Mouse (Mus musculus) forebrain, embryonic 10.5 days (tissue): ENCODE measurements at regions not wholly inside any gene's neighbourhood (a gene's known extent, or its start where the extent isn't known, plus 50 kb on each side); places are given as distances from the start of the nearest gene placed in this dataset.

Source experiments
- DNase-seq: peaks from one replicate; pipeline ENCODE4 v3.0.0-alpha.2; 2017; ENCODE audit warnings: low spot score; ENCODE audit errors: extremely low spot score
- H3K27ac ChIP-seq: fragments of 300-500 bp; sonication (generic); 2 replicates; pipeline ENCODE4 v1.5.1; 2016; ENCODE audit warnings: mild to moderate bottlenecking
- H3K27me3 ChIP-seq: fragments of 300-500 bp; sonication (generic); 2 replicates; pipeline ENCODE4 v1.6.1; 2016; ENCODE audit warnings: mild to moderate bottlenecking; ENCODE audit not compliant: poor library complexity, severe bottlenecking
- H3K36me3 ChIP-seq: fragments of 300-500 bp; sonication (generic); replicated peaks from 2 replicates; pipeline ENCODE4 v1.6.1; 2016; ENCODE audit warnings: mild to moderate bottlenecking, moderate library complexity
- H3K4me1 ChIP-seq: fragments of 300-500 bp; sonication (generic); 2 replicates; pipeline ENCODE4 v1.6.1; 2016
- H3K4me3 ChIP-seq: fragments of 300-500 bp; sonication (generic); 2 replicates; pipeline ENCODE4 v1.5.1; 2016; ENCODE audit warnings: mild to moderate bottlenecking, moderate library complexity
- H3K9me3 ChIP-seq: fragments of 300-500 bp; sonication (generic); 2 replicates; pipeline ENCODE4 v1.6.1; 2016; ENCODE audit warnings: mild to moderate bottlenecking, moderate library complexity
- WGBS: fragments of 180-500 bp; shearing (Covaris S2); methylation state at CpG from one replicate; pipeline ENCODE4 v1.1.7; 2016; 5-methylcytosine and 5-hydroxymethylcytosine counted together

DNA sequence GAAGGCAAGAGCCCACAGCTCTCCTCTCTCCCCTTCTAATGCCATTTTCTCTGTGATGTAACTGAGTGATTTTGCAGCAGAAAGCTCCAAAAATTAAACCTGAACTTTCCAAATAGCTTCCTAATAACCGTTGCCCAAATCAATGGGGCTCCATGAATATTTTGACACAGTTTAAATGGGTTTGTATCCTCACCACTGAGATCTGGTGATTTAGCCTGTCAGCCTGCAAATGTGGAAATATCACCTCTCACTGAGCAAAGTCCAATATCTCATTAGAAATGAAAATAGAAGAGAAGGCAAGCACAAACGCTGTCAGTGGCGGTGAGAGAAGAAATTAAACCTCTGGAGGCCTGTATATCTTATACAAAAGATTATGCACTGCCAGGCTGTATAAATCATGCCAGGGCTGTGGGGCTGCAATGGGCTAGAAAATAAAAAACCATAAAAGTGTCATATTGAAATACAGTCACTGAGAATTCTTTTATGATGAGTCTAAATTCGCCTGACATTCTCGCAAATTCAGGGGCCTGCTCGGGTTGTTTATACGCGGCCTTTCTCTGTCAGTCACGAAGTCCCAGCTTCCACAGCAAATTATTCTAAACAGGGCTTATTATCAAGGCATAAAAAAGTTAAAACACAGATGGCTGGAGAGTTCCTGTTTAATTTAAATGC lies 185.1 kb downstream of the Snx10 start:
- WGBS: 86% methylated on average over 9 of the region's 9 CpGs
- Histone ChIP-seq H3K27me3 (no peaks in the 10 kb centered on the region), H3K36me3 (no peaks in the 10 kb centered on the region), H3K9me3 (no peaks in the 10 kb centered on the region), H3K4me3 (no peak overlapping the region), H3K4me1 (peaks cover 16% of the 10 kb centered on the region), H3K27ac (no peak overlapping the region)
- DNase-seq: no peak

GRCm38 (mm10) chr6:51709340-51710067 lies 185.8 kb downstream of the Snx10 start:
- H3K4me1 ChIP-seq: peaks cover 16% of the 10 kb centered on the region
- no peaks in the 10 kb centered on the region for H3K27me3 ChIP-seq
- 69% methylated on average over 11 of the region's 11 CpGs for WGBS
- no peak overlapping the region for H3K4me3 ChIP-seq
- H3K36me3 ChIP-seq: no peaks in the 10 kb centered on the region
- DNase-seq: no peak
- no peak overlapping the region for H3K27ac ChIP-seq
- H3K9me3 ChIP-seq: no peaks in the 10 kb centered on the region

DNA sequence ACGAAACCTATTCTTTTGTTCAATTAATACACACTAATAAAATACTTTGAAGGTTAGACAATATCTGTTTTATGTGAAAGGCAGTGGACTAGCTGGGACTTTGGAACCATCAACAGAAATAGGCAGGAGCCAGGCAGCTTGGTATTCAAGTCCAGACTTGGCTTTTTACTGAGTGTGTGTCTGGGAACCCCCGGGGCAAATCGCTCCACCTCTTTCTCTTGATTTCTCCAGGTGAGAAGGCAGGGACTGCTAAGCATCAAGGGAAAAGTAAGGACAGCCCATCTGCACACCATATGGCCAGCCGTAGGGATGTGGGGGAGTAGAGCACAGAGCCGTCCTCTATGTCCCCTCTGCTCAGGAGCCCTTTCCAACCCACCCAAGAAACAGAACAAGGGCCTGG lies 186.5 kb downstream of the Snx10 start:
- Histone ChIP-seq H3K9me3 (no peaks in the 10 kb centered on the region), H3K4me3 (no peak overlapping the region), H3K4me1 (peaks cover 20% of the 10 kb centered on the region), H3K27me3 (no peaks in the 10 kb centered on the region), H3K27ac (no peak overlapping the region), H3K36me3 (no peaks in the 10 kb centered on the region)
- DNase-seq: no peak
- 85% methylated on average over 5 of the region's 5 CpGs for WGBS

- H3K9me3 ChIP-seq: no peaks in the 10 kb centered on the region
- no peak for DNase-seq
- peaks cover 28% of the 10 kb centered on the region for H3K4me1 ChIP-seq
- H3K36me3 ChIP-seq: no peaks in the 10 kb centered on the region
- H3K27ac ChIP-seq: no peak overlapping the region
- WGBS: 92% methylated on average over 15 of the region's 15 CpGs
- no peaks in the 10 kb centered on the region for H3K27me3 ChIP-seq
- H3K4me3 ChIP-seq: no peak overlapping the region
These were observed 187.4 kb downstream of the Snx10 start for GRCm38 (mm10) chr6:51710926-51711615.

DNA sequence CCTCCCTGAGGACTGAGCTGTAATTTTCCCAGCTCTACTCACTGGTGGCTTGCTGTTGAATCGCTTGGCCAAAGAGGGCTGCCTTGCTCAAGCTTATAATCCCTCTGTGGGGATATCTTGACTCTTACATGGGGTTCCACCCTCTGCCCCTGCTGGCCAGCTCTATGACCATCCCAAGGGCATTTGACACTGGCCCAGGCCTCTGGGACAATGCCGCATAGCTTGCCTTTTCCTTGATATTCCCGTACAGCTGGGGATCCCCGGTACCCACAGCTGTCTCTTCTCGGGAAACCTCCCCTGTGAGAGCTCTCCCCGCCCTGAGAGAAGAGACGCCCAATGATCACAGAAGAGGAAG lies 187.9 kb downstream of the Snx10 start:
- H3K36me3 ChIP-seq: no peaks in the 10 kb centered on the region
- H3K4me3 ChIP-seq: no peak overlapping the region
- H3K27ac ChIP-seq: no peak overlapping the region
- 92% methylated on average over 7 of the region's 7 CpGs for WGBS
- peaks cover 28% of the 10 kb centered on the region for H3K4me1 ChIP-seq
- DNase-seq: no peak
- H3K27me3 ChIP-seq: no peaks in the 10 kb centered on the region
- no peaks in the 10 kb centered on the region for H3K9me3 ChIP-seq

GRCm38 (mm10) chr6:51715158-51715840 lies 191.6 kb downstream of the Snx10 start:
- Histone ChIP-seq H3K4me3 (no peak overlapping the region), H3K9me3 (no peaks in the 10 kb centered on the region), H3K27ac (no peak overlapping the region), H3K4me1 (peaks cover 13% of the 10 kb centered on the region), H3K27me3 (no peaks in the 10 kb centered on the region), H3K36me3 (no peaks in the 10 kb centered on the region)
- no peak for DNase-seq
- WGBS: 34% methylated on average over 8 of the region's 8 CpGs

- 93% methylated on average over 7 of the region's 7 CpGs for WGBS
- Histone ChIP-seq H3K9me3 (no peaks in the 10 kb centered on the region), H3K27me3 (no peaks in the 10 kb centered on the region), H3K4me3 (no peak overlapping the region), H3K4me1 (peaks cover 12% of the 10 kb centered on the region), H3K27ac (no peak overlapping the region), H3K36me3 (no peaks in the 10 kb centered on the region)
- no peak for DNase-seq
These were observed 193.7 kb downstream of the Snx10 start for GRCm38 (mm10) chr6:51717386-51717785.

GRCm38 (mm10) chr6:51720705-51721104 lies 197.0 kb downstream of the Snx10 start:
- WGBS: 79% methylated on average over 7 of the region's 7 CpGs
- no peaks in the 10 kb centered on the region for H3K36me3 ChIP-seq
- DNase-seq: no peak
- no peak overlapping the region for H3K27ac ChIP-seq
- H3K4me3 ChIP-seq: no peak overlapping the region
- H3K4me1 ChIP-seq: peaks cover 2% of the 10 kb centered on the region
- H3K9me3 ChIP-seq: no peaks in the 10 kb centered on the region
- no peaks in the 10 kb centered on the region for H3K27me3 ChIP-seq

DNA sequence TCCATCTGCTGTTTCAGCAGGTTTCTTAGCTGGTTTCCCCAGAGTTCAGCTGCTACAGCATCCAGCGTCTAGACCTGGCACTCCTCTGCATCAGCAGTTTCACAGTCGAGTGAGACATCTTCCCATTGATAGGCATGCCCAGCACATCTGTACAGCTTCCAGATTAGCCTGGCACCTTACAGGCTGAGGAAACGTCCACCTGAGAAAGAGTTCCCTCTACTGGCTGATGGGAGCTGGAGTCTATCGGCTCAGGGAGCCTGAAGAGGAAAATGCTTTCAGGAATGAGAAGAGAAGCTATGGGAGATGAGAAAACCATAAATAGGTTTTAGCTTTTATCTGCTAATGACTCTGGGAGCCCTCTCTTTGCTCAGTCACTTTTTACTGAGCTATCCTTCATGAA lies 199.4 kb downstream of the Snx10 start:
- WGBS: 52% methylated on average over 4 of the region's 4 CpGs

DNA sequence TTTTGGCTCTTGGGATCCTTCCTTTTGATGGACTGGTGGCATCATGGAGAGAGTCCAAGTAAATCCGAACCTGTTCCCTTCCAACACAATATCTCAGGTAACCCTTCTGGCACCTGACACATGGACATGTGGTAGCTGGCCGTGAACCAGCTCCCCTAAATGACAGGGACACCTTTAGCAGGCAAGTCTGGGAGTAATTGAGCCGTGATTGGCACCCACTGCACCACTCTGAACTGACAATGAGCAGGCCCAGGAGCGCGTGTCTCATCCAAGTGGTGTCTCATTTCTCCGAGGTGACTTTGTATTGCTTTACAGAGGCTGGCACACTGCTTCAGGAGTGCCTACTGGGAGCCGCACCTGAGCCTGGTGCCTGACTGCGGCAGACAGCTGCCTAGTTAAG lies 203.5 kb downstream of the Snx10 start:
- Histone ChIP-seq H3K36me3 (no peaks in the 10 kb centered on the region), H3K4me3 (no peak overlapping the region), H3K4me1 (peaks cover 13% of the 10 kb centered on the region), H3K9me3 (no peaks in the 10 kb centered on the region), H3K27me3 (no peaks in the 10 kb centered on the region), H3K27ac (no peak overlapping the region)
- no peak for DNase-seq
- WGBS: 88% methylated on average over 8 of the region's 8 CpGs

More for the DNA sequence above, 199.4 kb downstream of the Snx10 start:
- H3K4me3 ChIP-seq: no peak overlapping the region
- H3K36me3 ChIP-seq: no peaks in the 10 kb centered on the region
- H3K9me3 ChIP-seq: no peaks in the 10 kb centered on the region
- H3K4me1 ChIP-seq: no peaks in the 10 kb centered on the region
- H3K27ac ChIP-seq: no peak overlapping the region
- no peaks in the 10 kb centered on the region for H3K27me3 ChIP-seq
- DNase-seq: no peak

- Histone ChIP-seq H3K9me3 (no peaks in the 10 kb centered on the region), H3K36me3 (no peaks in the 10 kb centered on the region), H3K27me3 (no peaks in the 10 kb centered on the region), H3K27ac (no peak overlapping the region), H3K4me3 (no peak overlapping the region), H3K4me1 (peaks cover 18% of the 10 kb centered on the region)
- 87% methylated on average over 10 of the region's 10 CpGs for WGBS
- DNase-seq: no peak
These were observed 205.3 kb downstream of the Snx10 start for GRCm38 (mm10) chr6:51728816-51729562.

DNA sequence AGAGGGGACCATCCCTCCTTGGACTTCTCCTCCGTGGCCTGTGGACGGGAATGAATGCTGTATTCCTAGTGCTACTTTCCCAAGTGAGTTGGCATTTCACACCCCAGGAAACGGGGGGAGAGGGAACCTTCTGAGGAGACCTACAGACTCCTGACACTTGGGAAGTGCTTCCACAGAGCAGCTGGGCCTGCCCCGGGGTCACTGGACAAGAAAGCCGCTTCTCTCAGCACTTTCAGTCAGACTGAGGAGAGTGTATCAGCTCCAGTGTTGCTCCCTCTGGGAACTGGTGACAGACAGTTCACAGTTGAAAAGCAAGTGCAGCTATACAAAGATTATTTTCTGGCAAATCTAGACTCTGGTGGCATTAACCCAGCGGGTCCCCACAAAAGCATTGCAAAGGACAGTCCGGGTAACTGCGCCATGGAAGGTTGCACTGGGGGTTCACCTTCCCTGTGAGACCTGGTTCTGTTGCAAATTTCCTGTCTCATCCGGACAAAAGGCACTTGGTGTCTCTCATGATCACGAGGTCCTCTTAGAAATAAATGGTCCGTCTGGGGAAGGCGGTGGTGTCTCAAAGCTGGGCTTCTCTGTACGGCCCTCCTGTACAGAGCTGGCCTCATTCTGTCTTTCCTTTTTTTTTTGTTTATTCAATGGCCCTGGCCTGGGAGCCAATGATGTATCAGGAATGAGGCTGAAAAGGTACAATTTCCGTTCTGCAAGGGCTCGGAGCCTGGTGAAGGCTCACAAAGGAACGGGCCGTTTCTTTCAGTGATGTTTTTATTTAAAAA lies 207.1 kb downstream of the Snx10 start:
- DNase-seq: no peak
- peak overlapping the region; percentile 52 for H3K27ac ChIP-seq
- peaks cover 18% of the 10 kb centered on the region for H3K4me1 ChIP-seq
- no peak overlapping the region for H3K4me3 ChIP-seq
- H3K9me3 ChIP-seq: no peaks in the 10 kb centered on the region
- H3K27me3 ChIP-seq: no peaks in the 10 kb centered on the region
- H3K36me3 ChIP-seq: no peaks in the 10 kb centered on the region
- 57% methylated on average over 17 of the region's 17 CpGs for WGBS
